Mouse (Mus musculus) thymus, postnatal 10 days (tissue): Measurements from ENCODE around the gene Trip13.
A peak's percentile ranks its signal among the peaks of the same experiment; 100 is the strongest.

Experiments used
- DNase-seq, 2 experiments: peaks; one replicate each; pipeline ENCODE4 v3.0.0; 2021; ENCODE audit warnings: low spot score in 2 of 2

The Trip13 gene

DNA sequence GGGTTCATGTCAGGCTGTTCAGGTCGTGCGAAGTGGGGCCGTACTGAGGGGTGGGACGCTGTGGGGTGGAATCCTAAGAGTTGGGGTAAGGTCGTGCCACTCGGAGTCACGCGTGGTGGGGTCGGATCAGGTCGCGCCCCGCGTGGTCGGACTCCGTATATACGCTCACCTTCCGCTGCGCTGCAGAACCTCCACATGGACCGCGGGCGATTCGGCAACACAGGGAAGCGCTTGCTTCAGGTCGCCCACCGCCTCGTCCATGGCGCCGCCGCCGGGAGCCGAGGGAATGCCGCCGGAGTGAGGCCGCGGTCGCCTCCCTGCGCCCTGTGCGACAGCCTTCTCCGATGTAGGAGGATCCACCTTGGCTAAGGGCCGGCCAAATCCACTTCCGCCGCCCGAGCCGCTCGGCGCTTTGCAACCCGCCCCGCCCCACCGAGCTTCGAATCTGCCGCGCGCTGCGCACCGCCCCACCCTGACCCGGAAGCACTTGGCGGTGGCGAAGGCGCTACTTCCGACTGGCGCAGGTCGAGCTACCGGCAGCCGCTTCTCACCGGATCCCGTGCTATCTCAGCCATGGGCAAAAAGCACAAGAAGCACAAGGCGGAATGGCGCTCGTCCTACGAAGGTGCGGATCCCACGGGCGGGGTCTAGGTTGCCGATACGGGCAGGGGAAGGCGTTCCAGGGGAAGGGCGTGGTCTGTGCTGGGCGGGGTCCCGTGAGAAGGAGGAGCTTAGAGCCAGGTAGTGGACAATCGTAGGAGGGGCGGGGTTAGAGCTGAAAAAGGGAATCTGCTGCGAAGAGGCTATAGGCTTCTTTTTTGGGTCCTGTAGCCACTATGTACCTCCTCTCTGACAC, at the start of gene Trip13, which contains the start of gene Brd9:
Trip13 (minus strand) TSS at position 464 of the 856 bp plus-strand sequence.
Brd9 (plus strand) TSS at position 491 of the 856 bp plus-strand sequence.
- peak; percentile 86 to 94 for DNase-seq

DNA sequence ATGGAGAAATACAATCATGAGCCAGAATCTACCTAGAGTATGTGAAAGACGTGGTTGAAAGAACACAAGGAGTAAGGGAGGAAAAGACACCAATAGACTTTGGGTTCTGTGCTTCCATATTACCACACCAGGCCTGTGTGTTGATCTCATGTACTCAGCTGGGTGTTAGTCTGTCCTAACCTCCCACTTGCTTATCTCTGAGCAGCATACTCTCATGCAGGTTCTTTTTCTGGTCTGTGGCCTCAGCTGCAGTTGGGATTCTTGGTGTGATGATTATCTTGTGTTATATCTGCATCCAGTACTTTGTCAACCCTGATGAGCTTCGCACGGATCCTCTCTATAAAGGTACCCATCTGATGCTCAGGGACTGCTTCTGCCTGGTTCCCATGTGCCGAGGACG, 39.4 kb upstream of the Trip13 start:
- no peak for DNase-seq

DNA sequence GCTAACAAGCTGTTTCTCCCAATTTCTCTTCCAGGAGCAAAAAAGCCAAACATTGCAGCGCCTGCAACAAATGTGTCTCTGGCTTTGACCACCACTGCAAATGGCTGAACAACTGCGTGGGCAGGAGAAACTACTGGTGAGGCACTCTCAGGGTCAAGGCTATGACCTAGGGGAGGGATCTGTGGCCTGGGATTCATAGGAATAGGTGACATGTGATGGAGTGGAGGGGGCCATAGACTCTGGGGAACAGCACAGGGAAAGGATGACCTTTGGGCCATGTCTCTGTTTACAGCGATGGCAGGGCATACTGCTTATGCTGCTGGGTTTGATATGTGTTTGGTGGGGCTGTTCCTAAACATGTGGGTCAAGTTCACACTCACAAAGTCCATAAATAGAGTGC, 36.9 kb upstream of the Trip13 start:
- DNase-seq, result no peak

DNA sequence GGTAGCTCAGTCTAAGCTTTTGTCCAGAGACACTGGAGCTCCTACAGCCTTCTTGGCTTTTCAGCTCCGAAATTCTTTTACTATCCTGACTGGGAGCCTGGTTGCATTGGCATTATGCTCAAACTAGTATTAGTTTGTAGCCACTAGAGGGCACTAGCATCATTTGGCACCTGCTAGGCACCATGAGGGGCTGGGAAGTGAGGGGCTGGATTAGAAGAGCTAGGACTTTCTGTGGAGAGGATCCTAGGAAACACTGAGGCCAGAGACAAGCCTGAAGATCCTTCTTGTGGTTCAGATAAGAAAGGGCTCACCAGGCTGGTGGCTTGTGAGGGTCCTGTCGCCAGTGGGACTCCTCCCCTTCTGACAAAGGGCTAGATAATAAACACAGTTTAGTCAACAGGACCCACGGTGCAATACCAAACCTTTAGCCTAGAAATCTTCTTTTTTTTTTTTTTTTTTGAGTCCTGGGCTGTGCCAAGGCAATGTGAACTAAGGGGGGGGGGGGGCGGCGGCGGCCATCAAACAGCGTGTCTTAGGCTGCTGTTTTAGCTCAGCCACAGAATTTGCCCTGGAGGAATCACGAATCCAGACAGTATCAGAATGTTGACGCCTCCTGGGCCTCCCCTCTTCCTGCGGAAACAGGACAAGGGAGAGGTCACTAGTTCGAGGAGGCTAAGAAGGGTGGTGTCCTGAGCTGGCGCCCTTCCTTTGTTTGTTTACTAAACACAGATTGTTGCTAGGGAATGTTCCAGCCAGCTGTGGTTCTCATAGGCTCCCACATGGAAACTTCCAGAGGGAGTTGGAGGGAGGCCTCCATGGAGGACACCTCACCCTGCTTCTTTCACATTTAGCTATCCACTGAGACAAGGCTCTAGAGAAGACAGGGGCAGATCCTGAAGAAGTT, 33.2 kb upstream of the Trip13 start:
- DNase-seq, result peak in 1 of 2 experiments; percentile 45

DNA sequence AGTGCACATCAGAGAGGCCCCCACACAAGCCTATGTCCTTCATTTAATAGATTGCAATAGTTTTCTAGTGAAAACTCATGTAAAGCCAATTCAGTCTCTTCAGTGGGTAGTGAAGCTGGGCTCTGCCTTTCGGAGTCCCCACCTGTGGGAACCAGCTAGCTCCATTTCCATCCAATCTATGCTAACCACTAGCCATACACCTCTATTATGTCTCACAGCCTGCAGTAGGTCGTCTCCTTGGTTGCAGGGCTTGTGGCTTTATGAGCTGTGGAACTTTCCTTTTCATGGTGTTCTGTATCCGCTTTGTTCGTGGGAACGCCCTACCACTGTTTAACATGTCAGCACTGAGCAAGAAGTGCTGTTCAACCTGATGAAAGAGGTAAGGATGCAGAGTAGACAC, 26.0 kb upstream of the Trip13 start, which contains the start of gene Zdhhc11:
Zdhhc11 (plus strand) TSS at position 301 of the 400 bp plus-strand sequence.
- DNase-seq, result no peak

DNA sequence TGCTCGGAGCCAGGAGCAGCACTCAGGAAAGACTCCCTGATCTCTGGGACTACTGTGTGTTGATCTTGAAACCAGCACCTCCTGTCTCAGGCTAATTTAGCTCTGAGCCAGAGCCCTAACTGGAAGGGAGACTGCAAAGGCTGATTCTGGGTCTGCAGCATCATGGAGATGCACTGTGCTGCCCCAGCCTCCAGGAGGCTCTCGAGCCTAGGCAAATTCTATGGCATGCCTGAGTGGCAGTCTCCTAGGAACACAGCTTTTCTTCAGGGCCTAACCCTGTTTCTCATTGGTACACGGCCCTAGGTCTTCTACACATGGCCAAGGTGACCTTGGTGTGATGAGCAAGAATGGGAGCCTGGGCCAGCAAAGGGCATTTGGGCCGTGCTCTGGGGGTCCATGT, 23.6 kb upstream of the Trip13 start:
- no peak for DNase-seq

DNA sequence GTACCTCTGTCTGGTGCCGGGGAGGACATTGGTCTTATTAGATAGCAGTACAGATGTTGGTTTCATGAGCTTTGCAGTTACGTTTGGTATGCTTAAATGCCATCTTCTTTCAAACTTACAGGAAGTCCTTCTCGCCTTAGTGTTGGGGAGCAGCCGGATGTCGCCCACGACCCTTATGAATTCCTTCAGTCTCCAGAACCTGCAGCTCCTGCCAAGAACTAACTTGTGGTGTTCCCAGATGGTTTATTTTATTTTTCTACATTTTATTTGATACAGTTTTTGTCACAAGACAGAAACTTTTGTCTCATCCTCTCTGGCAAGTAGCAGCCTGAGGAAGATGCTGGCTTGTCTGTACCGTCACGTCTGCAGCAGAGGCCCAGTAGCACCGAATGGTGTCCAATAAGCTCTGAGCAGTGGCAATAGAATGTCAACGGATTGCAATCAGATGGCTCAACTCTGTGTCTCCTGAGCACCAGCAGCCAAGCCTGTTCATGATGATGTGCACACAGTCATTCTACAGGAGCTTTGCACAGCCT, 22.6 kb upstream of the Trip13 start:
- DNase-seq, result no peak

DNA sequence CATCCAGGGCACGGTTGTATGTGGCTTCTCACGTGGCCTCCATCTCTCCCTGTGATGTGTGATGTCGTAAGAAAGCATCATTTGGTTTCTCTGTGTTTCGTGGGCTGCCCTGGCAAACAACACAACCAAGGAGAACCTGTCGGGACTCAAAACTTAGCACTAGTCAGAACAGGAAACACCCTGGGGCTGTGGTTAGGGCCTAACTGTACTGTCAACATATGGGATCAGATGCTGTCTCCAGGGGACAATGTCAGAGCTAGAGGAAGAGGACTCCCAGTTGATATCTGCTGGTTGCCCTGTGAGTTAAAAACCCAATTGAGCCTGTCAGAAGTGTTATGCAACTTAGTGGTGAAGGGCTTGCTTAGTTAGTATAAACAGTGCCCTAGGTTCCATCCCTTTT, 17.9 kb upstream of the Trip13 start:
- DNase-seq, result no peak

DNA sequence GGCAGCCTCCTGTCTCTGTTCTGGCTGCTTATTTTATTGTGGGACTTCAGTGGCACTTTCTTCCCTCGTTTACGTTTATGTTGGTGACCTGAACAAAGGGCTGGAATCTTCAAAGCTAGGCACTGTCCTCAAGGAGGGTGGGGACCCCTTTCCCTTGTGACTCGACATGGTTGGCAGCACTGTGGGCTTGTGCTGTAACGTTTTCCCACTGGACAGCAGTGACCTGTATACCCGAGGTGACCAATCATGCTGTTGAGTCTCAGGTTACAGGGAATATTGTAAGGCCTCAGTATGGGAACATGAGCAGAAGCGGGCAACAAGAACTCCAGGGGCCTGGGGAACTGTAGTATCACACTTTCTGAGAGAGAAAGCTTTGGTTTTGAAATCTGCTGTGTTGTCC, 17.1 kb upstream of the Trip13 start:
- no peak for DNase-seq

DNA sequence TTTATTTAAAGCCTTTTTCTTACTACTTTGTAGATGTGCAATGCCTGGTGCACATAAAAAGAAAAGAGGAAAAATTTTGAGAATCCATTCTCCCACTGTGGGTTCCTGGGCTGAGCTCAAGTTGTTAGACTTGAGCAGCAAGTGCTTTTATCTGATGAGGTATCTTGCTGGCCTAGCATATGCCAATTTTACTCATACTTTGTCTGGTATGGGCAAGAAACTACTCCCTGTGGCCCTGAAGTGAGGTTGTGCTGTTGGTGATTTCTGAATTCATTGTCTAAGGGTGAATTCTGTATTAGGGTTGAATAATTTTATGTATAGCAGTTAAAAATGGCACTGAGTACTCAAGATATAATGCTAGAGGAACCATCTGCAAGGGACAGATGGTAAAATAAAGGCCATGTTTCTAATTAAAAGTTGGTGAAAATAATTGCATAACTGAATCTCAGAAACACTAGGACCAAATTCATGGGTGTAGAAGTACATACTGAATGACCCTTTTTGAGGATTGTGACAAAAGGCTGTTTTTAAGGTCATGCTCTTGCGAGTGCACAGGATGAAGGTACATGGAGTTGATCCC, 16.1 kb upstream of the Trip13 start:
- no peak for DNase-seq

DNA sequence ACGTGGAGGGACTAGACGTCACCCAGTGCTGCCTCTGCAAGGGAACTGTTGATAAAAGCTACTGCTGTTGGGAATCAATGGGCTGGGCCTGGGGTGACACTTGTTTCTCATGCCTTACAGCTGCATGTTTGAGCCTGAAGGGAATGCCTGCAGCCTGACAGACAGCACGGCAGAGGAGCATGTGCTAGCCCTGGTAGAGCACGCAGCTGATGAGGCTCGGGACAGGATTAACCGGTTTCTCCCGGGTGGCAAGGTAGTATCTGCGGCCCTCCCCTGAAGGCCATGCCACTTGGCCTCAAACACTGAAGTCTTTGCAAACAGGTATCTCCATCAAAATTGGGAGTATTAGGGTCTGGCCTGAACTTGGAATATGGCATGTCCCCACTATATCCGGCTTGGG, 7.0 kb upstream of the Trip13 start:
- no peak for DNase-seq

DNA sequence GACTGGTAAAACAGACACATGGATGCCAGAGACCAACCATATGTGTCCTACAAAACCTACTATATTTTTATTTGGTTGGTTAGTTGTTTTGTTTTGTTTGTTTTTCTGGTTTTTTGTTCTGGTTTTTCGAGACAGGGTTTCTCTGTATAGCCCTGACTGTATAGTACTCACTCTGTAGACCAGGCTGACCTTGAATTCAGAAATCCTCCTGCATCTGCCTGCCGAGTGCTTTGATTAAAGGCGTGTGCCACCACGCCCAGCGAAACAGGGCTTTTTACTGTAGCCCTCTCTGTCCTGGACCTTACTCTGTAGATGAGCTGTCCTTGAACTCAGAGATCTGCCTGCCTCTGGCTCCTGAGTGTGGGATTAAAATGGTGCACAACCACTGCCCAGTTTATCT, 1.5 kb upstream of the Trip13 start:
- DNase-seq, result no peak

DNA sequence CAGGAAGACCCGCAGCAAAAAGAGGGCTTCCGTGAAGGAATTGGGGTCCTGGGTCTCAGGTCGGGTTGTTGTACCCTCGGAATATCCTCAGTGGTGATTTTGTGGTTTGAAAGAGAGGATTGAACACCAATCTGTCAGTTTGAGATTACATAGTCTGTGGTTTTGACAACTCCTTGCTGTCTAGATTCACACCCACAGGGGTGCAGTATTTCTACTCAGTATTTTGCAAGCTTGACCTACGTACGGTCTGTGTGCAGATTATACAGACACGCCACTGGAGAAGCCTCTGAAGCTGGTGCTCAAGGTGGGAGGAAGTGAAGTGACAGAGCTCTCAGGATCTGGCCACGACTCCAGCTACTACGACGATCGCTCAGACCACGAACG, 585 bp upstream of the Trip13 start:
- peak in 1 of 2 experiments; percentile 3 for DNase-seq

DNA sequence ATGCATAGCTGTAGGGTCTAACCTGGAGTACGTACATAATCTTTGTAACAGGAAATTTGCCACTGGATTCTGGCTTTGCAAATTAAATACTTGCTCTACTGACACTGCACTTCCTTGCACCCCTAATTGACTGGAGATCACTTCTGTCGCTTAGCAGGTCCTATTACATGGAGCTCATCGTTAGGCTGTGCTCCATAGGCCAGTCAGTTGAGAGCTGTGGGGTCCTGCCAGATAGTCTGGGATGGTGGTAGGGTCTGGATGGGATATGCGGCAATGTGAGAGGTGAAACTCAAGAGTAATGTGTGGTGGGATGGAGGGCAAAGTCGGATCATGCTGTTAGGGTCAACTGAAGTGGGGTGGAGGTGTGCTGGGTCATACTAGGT, 655 bp downstream of the Trip13 start:
- no peak for DNase-seq

DNA sequence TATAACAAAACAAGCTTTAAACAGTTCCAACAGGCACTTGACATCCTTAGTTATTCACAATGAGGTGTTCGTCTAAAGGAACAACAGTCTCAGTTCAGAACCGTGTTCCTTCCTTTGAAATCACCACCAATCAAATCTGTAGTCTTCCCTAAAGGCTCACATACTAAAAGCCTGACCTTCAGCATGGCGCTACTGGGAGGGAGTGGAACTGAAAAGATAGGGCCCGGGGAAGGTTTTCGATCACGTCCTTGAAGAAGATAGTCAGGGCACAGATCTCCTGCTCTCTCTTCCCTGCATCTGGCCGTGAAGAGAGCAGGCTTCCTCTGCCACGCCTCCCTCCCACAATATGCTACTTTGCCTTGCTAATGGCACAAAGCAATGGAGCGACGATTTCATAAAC, 5.4 kb downstream of the Trip13 start:
- no peak for DNase-seq

DNA sequence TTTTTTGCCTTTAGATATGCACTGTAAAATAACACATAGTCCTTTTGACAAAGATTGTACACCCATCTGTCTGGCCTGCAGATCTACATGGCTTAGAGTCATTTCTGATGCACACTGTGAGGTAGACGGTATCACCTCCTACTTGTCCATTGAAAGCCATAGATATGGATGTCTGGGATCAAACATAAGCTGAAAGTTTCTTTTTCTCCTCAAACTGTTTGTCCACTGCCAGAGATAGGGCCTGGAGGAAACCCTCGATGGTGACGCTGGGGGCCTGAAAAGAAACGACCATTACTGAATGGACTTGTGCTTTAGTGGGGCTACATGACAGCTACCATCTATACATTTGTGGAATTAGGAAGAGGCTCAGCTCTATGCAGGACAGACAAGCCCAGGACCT, 24.5 kb downstream of the Trip13 start:
- no peak for DNase-seq

DNA sequence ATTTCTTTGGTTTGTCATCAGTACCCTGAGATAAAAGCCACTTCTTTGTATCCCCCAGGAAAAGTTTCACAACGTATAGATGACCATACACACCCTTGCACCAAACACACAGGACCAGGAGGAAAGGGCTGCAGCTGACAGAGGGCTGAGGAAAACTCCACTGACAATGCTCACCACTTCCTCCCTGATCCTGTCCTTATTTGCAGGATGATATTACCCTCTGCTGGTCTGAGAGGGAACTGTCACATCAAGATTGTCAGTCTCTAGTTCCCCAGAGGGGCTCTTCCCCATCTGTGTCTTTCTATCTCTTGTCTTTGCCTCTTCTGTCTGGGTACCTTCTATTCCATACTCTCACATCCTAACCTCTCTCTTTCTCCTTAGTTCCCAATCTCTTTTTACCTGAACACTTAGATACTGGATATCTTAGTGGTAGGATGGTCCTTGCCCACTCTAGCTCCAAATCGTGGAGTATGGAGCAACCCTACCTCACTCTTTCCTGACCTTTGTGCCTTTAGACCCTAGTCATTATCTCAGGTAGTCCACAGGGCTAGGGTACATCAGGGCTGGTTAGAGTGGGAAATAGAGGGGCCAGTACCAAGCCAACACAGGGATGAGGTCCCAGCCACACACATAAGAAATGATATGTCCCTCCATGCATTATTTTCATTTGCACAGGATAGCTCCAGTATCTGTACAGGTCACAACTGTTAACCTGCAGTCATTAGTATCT, 29.7 kb downstream of the Trip13 start:
- peak; percentile 9 to 61 for DNase-seq

DNA sequence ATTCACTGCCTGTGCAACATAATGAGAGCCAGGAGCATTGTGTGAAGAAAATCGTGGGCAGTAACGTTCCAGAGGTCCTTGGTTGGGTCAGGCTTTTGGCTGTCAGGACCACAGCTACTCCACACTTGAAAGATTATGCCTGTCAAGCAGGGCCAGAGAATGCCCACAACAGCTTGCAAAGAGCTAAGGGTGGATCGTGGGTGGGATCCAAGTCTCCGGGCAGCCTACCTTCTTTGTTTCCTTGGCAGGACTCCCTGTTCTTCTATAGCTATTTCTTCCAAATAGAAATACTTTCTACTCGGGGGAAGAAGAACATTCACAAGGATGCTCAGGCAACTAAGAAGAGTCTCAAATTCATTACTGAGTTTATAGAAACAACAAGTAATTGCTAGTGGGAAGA, 30.4 kb downstream of the Trip13 start:
- no peak for DNase-seq

DNA sequence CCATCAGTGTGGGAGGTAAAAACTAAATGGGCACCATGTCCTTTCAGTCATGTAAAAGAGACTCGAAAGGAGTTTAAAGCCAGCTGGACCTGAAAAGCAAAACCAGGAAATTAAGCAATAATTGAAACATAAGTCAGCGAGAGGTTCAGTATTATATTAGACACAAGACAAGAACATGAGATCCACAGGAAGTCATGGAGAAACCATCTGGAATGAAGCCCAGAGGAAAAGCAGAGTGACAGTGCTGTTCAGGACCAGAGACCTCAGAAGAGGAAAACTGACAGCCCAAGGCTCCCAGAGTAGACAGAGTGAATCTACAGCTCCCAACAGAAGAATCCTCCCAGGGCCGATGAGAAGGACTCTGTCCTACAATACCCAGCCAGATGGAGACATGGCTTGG, 40.0 kb downstream of the Trip13 start:
- DNase-seq, result no peak

DNA sequence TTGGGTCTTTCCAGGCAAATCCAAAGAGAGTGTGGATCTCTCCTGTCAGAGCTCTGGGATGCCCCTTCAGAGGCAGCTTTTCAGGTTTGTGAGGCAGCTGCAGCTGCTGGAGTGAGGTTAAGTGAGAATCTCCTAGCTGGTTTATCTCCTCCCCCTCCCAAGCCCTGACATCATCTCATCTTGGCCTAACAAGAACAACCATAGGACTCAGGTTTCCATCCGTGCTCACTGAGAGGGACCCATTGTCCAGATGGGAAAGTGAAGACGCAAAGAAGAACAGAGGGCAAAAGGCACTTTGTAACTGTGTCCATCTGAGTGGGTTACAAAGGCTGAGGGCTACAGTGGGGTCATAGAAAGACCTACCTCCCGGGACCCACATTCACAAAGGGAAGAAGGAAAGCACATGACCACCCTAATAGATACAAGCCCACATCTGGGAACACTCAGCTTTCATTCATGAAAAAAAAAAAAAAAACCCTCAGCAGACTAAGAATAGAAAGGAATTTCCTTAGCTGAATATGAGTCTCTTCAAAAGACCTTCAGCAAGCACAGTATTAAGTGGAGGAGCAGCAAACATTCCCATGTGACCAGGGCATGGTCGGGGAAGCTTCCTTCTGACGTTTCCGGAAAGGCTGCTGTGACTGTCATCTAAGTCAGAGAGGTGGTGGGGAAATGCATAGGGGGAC, 44.9 kb downstream of the Trip13 start:
- DNase-seq, result no peak

DNA sequence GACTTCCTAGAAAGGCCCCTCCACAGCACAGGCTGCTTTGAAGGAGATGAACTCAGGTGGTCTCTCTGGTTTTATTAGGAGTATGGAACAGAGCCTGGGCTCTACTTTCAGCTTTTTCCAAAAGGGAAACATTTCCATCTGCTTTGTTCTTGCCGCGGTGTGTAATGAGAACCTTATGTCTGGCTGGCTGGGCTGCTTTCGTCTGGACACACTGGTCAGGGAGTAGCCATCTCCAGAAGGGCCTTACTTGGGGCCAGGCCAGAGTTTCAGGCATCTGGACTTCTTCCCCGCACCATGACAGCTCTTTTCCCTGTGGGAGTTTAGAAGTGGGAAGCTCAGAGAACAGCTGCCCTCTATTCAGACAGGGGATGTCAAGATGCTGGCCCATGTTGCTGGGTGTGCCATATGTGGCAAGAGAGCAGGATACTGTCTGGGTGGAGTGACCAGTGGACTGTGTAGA, 50.1 kb downstream of the Trip13 start:
- DNase-seq, result no peak
